Mouse (Mus musculus): ENCODE results near the gene Fig4.

GRCm38 (mm10) chr10:41196295-41196694, 106.8 kb downstream of the Fig4 start:
- TF ChIP-seq POLR2AphosphoS2 (IDR thresholded peaks at IDR 0.05; ENCODE audit: insufficient read length, low read depth) (no peak), POLR2A (IDR thresholded peaks at IDR 0.05; ENCODE audit: insufficient read length, low read depth) (no peak), USF1 (IDR thresholded peaks at IDR 0.05; ENCODE audit: low read depth) (no peak), MYOD1 (IDR thresholded peaks at IDR 0.05; ENCODE audit: control insufficient read depth in 1 of 3, insufficient read length in 2 of 3, low read depth in 2 of 3) (no peak), MAX (IDR thresholded peaks at IDR 0.05; ENCODE audit: low read depth) (no peak), SRF (IDR thresholded peaks at IDR 0.05; ENCODE audit: control insufficient read depth, insufficient read length, low read depth) (no peak), E2F4 (IDR thresholded peaks at IDR 0.05; ENCODE audit: insufficient read depth) (no peak), REST (IDR thresholded peaks at IDR 0.05; ENCODE audit: insufficient read depth, insufficient read length) (no peak), CEBPB (IDR thresholded peaks at IDR 0.05; ENCODE audit: insufficient read depth, poor library complexity, severe bottlenecking) (no peak), TCF12 (IDR thresholded peaks at IDR 0.05; ENCODE audit: insufficient read depth, poor library complexity, severe bottlenecking) (no peak), MYOG (IDR thresholded peaks at IDR 0.05; ENCODE audit: control insufficient read depth in 1 of 3, insufficient read depth in 1 of 3, insufficient read length in 2 of 3, low read depth in 2 of 3) (no peak)

Measured in myocyte (in vitro differentiated cells).